Mouse (Mus musculus) ES-E14 (cell line): ENCODE data around the gene Hoxa6.

Experiments
- ZC3H11A ChIP-seq: IDR thresholded peaks from 2 replicates; pipeline ENCODE4 v1.6.1; 2012; ENCODE audit warnings: low read depth, mild to moderate bottlenecking, inconsistent platforms, low read length, borderline replicate concordance
- ZNF384 ChIP-seq: IDR thresholded peaks from 2 replicates; pipeline ENCODE4 v1.6.1; 2012; ENCODE audit warnings: low read depth, low read length, inconsistent platforms

- TF ChIP-seq ZNF384 (no peak), ZC3H11A (no peak)
Observed at GRCm38 (mm10) chr6:52220003-52220864, 11.7 kb upstream of the Hoxa6 start.
